Mouse (Mus musculus): Measurements from ENCODE around the gene Vps51.

- TF ChIP-seq CTCF (IDR thresholded peaks at IDR 0.05; ENCODE audit: extremely low read depth, insufficient read depth, low read length) (no peak), POLR2A (IDR thresholded peaks at IDR 0.05; ENCODE audit: extremely low read depth, insufficient read depth, low read length) (no peak)
Observed at GRCm38 (mm10) chr19:6113116-6113515, 36.1 kb upstream of the Vps51 start.
